Mouse (Mus musculus): ENCODE measurements around the gene Zic1. TPM values are rescaled to one million over a fixed set of nuclear protein-coding genes. Genes with fewer than 3 reads are reported as not detected.

The Zic1 gene
- total RNA-seq, 2 experiments from 2014 or later, result 2.2 to 2.4 TPM

DNA sequence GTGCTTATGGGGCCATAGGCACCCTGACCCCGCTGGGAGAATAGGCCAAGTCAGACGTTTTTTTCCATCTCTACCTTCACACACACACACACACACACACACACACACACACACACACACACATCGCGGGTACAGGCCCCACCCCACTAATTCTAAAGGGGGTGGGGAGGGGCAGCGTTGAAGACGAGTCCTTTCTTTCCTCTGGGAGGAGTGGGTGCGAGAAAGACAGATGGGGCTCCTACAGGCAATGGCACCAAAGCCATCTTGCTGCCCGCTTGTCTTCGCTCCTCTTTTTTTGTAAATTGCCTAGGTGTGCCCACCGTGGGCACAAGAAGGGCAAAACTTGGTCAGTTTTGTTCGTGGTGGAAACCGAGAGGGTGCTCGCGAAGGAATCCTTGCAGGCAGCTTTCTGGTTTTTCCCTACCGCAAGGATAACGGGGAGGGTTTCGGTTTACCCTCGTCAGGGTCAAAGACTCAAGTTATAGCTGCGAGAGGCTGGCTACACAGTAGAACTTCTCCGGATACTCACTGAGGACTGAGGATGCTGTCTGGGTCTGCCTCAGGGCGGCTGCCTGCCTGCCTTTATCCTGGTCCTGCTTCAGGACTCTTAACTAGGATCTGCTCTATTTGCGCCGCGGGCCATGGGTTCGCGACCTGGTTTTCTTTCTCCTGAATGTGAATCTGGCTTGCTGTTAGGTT is 3.8 kb upstream of the Zic1 start:
- no peak for DNase-seq (ENCODE audit: low spot score in 2 of 2)

DNA sequence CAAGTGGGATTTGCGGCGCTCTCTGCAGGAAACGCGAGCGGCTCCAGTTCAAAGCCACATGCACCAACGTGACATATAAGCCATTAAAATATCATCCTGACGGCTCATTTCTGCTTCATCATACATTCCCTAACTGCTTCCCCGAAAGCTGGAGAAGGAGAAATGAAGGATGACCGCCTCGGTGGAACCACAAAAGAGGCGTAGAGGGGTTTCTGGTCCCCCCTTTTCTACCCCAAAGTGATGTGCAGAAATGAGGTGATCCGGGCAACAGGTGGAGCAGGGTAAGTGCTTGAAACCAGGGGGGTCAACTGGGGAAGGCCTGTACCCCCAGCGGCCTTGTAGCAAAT is 3.3 kb upstream of the Zic1 start:
- DNase-seq (ENCODE audit: low spot score in 2 of 2), result no peak

DNA sequence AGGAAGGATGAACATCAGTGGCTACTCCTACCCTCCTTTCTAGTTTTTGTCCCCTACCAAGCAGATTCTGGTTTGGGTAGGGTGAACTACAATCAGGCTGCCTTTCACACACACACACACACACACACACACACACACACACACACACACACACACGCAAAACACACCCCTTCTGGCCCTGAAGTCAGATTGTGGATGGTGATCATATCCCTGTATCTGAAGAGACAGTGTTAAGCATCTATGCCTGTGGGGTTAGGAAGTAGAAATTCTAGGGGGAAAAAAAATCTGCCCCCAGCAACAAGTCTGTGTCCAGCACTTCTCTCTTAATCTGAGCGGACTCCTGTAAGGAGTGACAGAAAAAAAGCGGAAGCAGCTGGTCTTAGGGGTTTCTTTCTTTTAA is 2.5 kb upstream of the Zic1 start:
- DNase-seq (ENCODE audit: low spot score in 2 of 2), result no peak

DNA sequence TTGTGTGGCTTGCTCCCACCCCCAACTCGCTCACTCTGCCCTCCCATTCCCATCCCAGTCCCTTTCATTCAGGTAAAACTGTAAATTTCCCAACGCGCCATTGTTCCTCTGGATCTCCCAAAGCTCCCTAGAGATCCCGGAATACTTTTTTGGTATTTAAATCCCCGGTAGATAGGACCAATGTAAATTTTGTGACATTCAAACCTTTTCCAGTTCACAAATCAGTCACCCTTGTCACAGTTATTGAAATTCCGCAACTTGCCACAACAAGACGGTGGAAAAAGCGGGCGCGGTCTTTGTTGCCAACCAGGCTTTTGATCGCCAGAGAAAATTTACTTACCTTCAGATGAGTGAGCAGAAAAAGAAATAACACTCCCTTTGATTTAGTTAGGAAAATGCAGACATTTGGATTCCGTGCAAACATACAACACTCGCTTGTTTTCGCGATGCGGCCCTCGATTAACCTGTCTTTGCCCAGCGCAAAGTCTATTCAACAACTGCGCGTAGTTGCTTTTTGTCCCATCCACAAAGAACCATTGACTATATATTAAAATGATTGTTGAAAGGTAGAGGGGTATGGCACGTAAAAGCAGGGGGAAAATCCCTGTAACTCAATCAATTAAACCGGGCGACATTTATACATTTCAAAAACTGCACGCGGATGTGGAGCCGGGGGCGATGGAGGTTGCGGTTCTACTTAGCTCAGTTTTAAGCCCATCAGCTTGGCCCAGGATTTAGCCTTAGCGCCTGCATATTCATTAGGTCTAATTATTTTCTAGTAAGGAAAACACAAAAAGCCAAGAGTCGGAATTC is 1.6 kb upstream of the Zic1 start:
- DNase-seq (ENCODE audit: low spot score in 2 of 2), result no peak

DNA sequence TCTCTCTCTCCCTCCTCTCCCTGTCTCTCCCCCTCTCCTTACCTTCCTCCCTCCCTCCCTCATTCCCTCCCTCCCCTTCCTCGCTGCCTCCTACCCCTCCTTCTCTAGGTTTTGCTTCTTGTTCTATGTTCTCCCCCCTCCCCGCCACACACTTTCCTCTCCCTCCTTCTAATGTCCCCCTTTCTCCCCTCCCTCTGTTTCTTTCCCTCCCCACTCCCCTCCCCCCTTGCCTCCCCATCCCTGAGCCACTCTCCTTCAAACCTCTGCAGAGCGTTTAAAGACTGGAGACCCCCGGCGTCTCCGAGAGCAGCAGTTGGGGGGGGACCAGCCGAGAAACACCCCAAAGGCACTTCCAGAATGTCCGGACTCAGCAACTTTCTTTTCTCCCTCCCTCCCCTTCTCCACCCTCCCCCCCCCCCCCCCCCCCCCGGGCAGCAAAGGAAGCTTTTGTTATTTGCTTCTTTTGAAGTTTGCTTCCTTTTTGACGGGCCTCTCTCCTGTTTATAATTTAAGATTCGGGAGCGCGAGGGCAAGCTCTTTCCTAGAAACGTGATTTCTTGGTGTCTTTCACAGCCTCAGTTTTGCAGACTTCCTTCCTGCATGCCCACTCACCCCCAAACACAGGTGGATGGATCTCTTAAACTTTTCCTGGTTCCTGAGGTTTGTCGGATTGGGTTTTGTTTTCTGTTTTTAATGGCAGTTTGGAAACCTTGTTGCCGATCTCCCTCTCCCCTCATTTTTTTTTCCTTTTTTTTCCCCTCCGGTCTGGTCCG is 802 bp upstream of the Zic1 start:
- DNase-seq (ENCODE audit: low spot score in 2 of 2), result no peak

DNA sequence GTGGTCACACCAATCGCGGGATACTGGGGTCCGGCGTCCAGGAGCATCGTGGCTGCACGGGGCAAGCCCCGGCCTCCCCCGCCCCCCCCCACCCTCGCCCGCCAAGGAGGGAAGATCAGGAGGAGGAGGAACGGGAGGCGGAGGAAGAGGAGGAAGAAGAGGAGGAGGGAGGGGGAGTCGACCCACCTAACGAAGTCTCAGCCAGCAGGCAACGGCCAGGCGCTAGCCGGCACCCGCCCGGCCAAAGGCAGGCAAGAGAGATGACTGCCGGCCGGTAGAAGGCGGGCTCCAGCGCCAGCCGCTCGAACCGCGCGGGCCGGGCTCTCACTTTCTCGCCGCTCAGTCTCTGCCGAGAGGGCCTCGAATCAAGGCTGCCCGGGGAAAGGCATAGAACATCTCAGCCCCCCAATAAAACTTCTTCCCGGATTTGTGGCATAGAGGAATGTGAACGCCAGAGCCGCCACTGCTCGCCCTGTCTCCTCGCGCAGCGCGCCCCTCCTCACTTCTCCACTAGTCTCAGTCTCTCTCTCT is 574 bp downstream of the Zic1 start:
- DNase-seq (ENCODE audit: low spot score in 2 of 2), result no peak

DNA sequence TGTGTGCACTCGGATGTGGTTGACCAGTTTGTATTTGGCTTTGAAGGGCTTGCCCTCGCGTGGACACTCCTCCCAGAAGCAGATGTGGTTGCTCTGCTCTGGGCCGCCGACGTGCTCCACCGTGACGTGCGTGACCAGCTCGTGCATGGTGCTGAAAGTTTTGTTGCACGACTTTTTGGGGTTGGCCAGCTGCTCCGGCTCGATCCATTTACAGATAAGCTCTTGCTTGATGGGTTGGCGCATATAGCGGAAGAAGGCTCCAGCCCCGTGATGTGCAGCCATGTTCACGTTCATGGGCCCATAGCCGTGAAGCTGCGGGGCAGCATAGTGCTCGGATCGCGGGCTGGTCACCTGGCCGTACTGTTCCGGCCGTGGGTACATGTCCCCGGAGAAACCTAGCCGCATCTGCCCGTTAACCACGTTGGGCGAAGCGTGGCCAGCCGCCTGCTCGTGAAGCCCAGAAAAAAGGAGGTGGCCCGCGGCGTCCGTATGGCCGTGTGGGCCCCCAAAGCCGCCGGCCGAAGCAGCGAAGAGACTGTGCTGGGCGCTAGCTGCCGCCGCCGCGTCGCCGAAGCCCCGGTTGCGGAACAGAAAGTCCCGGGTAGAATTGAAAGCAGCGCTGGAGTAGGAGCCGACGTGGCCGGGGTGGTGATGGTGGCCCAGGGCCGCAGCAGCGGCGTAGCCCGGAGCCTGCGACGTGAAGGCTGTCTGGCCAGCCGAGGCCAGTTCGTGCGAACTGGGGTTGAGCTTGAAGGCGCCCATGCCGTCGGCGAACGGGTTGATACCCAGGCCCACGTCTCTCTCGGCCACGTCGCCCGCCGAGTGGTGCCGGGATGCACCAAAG is 1.3 kb downstream of the Zic1 start:
- DNase-seq (ENCODE audit: low spot score in 2 of 2), result no peak

DNA sequence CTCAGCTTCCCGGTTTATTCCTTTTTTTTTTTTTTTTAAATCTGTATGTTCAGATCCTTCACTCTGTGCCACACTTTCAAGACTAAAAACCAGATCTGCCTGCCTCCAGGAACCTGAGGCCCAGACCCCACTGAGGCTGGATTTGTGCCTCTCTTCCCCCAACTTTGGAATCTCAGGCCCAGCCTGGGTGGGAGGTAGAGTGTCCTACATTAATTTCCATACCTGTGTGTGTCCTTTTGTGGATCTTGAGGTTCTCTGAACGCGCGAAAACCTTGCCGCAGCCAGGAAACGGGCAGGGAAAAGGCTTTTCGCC is 1.8 kb downstream of the Zic1 start:
- no peak for DNase-seq (ENCODE audit: low spot score in 2 of 2)

DNA sequence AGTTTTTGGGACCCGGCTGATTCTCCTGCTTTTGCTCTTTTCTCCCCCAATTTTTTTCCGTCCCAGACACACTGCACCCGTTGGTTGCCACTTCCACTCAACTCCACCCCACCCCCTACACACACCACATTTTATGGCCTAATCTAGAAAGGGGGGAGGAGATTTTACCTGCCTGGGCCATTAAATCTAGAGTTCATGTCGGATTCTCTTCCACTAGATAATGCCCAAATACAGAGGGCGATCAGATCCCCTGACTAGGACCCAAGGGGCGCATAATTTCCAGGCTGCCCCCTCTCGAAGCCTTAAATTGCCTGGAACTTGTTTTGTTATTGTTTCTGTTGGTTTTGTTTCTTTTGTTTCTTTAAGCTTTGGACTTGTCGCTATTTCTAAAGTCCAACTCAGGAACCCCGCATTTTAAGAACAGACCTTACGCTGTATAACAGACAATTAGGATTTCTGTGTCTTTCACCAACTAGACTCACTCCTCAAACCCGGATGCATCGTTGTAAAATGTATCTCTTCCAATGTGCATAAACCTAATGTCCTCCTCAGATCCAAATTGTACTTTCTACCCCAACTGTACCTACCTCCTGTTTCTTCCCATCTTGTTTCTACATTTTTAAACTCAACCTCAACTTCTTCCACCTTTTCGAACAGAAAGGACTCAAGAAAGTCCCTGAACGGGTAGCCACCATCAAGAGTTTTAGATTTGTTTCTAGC is 2.4 kb downstream of the Zic1 start:
- DNase-seq (ENCODE audit: low spot score in 2 of 2), result no peak

DNA sequence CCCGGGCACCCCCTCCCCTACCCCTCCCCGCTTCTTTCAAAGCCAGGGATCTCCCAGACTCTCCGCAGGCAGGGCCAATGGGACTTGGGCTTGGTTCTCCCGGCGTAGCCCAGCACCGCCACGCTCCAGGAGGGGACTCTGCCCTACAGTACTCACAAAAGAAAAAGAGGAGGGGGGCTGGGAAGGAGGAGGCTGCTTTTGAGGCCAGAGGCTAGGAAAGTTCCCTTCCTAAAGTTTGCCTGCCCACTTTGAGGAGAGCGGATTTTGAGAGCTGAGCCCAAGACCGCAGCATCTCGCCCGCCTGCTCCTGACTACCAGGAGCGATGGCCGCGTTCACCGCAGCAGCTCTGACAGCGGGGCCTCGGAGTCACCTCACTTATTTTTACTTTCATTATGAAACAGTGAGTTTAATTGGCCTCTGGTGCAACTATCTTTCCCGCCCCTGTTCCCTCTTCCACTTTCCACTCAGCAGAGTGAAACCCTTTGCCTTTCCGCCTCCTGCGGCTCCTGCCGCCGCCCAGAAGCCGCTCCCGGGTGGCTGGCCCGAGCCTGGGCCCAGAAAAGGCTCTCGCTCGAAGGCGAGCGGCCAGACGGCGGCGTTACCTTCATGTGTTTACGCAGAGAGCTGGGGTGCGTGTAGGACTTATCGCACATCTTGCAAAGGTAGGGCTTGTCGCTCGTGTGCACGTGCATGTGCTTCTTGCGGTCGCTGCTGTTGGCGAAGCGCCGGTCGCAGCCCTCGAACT is 3.6 kb downstream of the Zic1 start, which contains the start of gene Zic4:
Gene Zic4, plus strand, starts transcription at position 558 of the 746 bp plus-strand sequence.
- DNase-seq (ENCODE audit: low spot score in 2 of 2), result no peak

DNA sequence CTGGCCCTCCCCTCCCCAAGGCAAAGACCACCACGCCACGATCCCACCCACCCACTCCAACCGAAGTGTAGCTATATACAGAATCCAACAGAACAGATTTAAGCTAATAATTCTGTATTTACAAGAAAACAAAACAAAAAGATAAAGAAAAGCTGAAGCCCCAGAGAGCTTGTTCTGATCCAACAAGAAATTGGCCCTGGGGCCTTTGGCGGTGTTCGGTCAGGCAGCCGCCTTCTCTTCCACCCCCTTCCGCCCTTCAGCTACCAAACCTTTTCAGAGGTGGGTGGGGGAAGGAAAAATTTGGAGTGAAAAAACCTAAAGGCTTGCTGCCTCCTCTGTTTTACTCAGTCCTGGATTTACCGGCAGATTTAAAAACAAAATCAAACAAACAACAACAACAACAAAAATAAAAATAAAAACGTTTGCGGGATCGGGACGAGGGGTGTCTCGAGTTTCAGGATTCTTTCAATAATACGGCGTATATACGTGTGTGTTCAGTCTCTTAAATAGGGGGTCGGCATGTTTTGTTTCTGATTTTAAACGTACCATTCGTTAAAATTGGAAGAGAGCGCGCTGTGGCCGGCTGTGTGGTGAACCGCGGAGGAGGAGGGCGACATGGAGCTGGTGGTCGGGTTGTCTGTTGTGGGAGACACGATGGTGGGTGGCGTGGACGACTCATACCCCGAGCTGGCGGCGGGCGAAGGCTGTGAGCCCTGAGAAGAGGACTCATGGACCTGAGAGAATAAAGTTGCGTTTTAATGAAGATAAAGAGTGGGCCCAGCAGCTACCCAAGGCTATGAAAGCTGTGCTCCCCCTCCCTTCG is 4.4 kb downstream of the Zic1 start:
- DNase-seq (ENCODE audit: low spot score in 2 of 2), result no peak

DNA sequence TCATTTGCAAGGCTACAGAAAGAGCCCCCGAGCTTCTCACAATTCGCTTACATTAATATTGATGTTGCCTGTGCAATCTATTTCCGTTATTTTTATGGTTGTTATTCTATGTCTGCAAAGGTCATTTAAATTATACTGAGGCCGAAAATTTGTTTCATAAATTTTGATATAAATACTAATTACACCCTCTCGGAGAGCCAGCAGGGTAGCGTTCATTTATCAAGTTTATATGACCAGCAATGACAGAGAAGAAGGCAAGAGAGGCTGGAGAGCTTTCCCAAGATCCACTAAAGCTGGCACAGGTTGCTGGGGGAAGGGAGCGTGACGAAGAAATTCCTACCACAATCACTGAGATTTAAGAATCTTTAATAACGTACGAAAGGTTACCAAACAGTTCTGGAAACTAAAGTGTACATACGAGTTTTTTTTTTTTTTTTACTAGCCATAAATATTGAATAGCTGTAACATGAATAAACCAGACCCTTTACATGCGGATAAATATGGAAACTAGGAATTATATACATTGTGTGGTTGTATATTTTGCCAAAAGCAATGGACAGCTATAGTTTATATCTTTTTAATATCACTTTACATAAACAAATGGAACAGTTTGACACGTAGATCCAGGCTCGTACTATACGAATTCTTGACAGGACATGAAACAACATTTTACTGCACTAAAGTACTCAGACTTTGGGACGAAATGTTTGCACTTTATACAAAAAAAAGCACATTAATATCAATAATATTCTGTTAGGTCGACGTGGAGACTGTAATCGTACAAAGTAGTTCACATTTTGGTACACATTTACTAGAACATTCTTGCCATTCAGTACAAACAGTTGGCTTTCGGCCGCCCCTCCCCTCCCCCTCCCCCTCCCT is 5.2 kb downstream of the Zic1 start:
- no peak for DNase-seq (ENCODE audit: low spot score in 2 of 2)

DNA sequence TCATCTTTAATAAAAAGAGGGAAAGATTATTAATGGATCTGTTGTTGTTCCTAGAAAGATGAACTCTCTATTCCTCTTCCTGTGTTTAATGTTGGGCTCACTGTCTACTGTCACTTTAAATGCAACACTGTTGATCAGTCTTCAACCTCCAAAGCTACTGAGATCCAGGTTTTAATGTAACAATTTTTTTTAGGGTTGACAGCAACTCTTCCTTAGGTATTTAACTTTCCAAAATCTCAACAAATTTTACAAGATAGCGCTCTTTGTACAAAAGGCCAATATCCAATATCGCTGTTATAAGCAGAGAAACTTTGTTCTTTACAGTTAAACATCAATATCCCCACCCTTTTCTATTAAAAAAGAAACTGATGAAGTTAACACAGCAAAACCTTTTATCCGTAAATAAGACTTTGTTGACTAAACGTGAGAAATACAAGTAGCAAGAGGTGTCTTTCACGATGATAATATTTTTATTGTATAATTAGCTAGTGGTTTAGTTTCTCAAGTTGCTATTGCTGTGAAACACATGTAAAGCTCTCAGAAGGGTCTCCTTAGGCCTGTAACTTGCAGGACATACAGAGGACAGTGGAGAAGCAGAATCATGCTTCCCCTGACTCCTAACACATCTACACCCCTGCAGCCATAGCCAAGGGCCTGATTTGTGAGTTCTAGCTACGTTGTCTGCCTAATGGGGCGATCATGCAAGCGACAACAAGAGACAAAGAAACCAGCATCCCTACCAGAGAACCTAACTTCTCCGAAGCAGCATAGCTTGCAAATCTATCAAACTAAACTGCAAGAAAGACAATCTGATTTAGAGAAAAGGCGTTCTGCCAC is 6.5 kb downstream of the Zic1 start:
- no peak for DNase-seq (ENCODE audit: low spot score in 2 of 2)

DNA sequence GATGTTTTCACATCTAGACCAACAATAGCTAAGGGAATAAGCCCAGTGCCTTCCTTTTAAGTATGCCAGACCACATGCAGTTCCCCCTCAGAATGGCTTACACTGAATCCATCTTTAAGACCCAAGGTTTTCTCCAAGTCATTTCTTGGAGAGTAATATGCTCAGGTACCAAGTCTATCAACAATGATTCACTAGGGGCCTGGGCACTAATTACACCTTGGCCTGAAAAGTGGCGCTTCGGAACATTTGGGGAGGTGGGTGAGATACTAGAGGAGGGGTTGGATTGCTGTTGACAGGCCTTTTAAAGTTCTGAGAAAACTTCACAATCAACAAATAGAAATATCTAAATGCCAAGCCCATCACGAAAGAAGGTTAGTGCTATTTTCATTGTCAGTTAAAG is 8.3 kb downstream of the Zic1 start:
- DNase-seq (ENCODE audit: low spot score in 2 of 2), result no peak

DNA sequence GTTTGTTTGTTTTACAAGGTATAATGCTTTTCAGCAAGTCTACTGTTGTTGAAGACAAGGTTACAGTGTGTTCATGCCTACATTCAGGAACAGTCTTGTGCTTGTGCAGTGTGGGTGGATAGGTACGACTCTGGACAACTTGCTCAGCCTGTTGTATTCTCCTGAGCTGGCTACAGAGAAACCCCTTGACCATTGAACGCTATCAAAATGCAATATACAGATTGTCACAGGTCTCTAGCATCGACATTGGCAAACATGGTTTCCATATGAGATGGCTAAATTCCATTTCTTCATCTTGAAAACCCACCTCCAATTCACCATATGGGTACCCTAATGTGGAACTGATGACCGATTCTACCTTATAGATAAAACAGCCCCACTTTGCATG is 9.3 kb downstream of the Zic1 start:
- DNase-seq (ENCODE audit: low spot score in 2 of 2), result no peak

DNA sequence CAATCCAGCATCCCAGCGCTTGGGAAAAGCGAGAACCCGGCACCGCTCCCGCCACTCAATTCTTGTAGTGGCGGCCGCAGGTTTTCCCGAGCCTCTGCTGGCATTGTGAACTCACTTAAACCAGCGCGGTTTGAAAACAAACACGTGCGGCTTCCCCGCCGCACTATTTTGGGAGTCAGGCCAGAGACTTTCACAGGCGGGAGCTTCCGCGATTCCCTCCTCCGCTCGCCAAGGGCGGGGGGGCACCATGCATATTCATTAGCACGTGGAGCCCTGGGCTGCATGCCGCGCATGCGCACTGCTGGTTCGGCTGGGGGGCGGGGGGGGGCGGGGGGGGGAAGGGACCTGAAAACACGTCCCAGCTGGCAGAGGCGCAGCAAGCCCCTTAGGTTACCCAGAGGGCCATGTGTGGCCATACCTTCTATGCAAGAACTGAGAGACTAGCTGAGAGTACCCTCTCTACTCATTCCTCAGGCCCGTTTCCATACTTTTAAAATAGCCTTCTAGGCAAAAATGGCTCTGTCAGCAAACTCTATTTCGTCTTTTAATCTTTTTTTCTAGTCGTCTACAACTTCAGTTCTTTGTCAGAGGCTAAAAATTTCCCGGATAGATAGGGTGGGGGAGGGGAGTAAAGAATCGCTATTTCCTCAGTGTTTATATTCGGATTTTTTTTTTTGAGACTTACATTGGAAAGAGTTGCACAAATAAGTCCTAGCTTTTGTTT is 9.8 kb downstream of the Zic1 start:
- DNase-seq (ENCODE audit: low spot score in 2 of 2), result no peak
